In the genomic region with DNA sequence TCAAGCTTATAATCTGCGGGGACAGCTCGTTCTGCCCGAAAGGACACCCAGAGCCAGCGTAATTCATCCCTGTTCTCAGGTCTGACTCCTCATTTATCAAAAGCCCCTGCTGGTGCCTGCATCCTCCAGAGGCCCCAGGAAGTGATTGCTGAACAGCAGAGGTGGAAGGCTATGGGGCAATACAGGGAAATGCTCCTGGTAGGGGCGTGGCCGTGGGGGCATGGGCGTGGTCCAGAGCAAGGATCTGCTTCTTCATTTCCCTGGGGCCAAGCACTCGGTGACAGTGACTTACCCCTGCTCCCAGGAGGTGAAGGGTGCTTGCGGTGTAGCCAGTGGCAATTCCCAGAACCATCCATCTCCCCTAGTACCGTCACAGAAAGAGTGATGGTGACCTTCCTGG, we compare ENCODE assay signal across 14 mouse cellular contexts.
DNase-seq lines count a peak whose midpoint lies in the region; ATAC-seq and TF ChIP-seq lines count a peak whose summit lies in the region.
"Had no signal": no experiment of that assay in that cellular context is flagged by ENCODE, and none has a peak within 500 bp of the region (broad histone marks: within the 10 kb centered on the region; RNA-seq: fewer than 3 reads in every experiment).

No protein-coding gene starts in this region.

- TF ChIP-seq CTCF in intestine, postnatal 0 days (IDR thresholded peaks at IDR 0.05; ENCODE audit: low read depth), result no peak

- ATAC-seq in hindbrain, embryonic 14.5 days (ENCODE audit: low FRiP score), result no peak
- peak; percentile 50 for ATAC-seq in intestine, postnatal 0 days
- ATAC-seq in cerebellum, adult (ENCODE audit: insufficient number of reproducible peaks, low FRiP score, low TSS enrichment), result no peak
- ATAC-seq: Patski had no signal

- H3K27ac ChIP-seq in hindbrain, embryonic 10.5 days, result peak overlapping the region; percentile 69
- no peak overlapping the region for H3K27ac ChIP-seq in hindbrain, embryonic 14.5 days
- H3K27ac ChIP-seq in intestine, postnatal 0 days (ENCODE audit: low read depth, low read length), result no peak overlapping the region
- H3K27ac ChIP-seq: embryonic facial prominence, embryonic 13.5 days; heart, adult 2 months; layer of hippocampus, adult 2 months had no signal

- H3K9me3 ChIP-seq in hindbrain, embryonic 10.5 days, result no peaks in the 10 kb centered on the region
- H3K9me3 ChIP-seq in hindbrain, embryonic 14.5 days (ENCODE audit: control insufficient read depth, low read length), result no peaks in the 10 kb centered on the region
- H3K9me3 ChIP-seq in intestine, postnatal 0 days (ENCODE audit: control insufficient read depth), result no peaks in the 10 kb centered on the region
- H3K9me3 ChIP-seq: embryonic facial prominence, embryonic 13.5 days had no signal

- H3K36me3 ChIP-seq in hindbrain, embryonic 10.5 days, result no peaks in the 10 kb centered on the region
- H3K36me3 ChIP-seq in hindbrain, embryonic 14.5 days (replicated peaks; ENCODE audit: control insufficient read depth, insufficient read depth), result no peaks in the 10 kb centered on the region
- no peaks in the 10 kb centered on the region for H3K36me3 ChIP-seq in intestine, postnatal 0 days (ENCODE audit: control insufficient read depth, insufficient read depth)
- H3K36me3 ChIP-seq: embryonic facial prominence, embryonic 13.5 days had no signal

- no peak overlapping the region for H3K4me3 ChIP-seq in hindbrain, embryonic 10.5 days
- H3K4me3 ChIP-seq in hindbrain, embryonic 14.5 days (replicated peaks; ENCODE audit: low read length), result no peak overlapping the region
- no peak overlapping the region for H3K4me3 ChIP-seq in intestine, postnatal 0 days (ENCODE audit: low read depth, low read length)
- H3K4me3 ChIP-seq: embryonic facial prominence, embryonic 13.5 days; heart, adult 2 months; layer of hippocampus, adult 2 months had no signal

- H3K27me3 ChIP-seq in hindbrain, embryonic 10.5 days (ENCODE audit: insufficient read depth, poor library complexity, severe bottlenecking), result peaks cover 45% of the 10 kb centered on the region
- H3K27me3 ChIP-seq in hindbrain, embryonic 14.5 days (ENCODE audit: control insufficient read depth, insufficient read depth, low read length), result no peaks in the 10 kb centered on the region
- no peaks in the 10 kb centered on the region for H3K27me3 ChIP-seq in intestine, postnatal 0 days (replicated peaks; ENCODE audit: control insufficient read depth, insufficient read depth, low read length)
- H3K27me3 ChIP-seq: Patski had no signal

- H3K4me1 ChIP-seq in hindbrain, embryonic 10.5 days (replicated peaks), result peaks cover 78% of the 10 kb centered on the region
- peaks cover 46% of the 10 kb centered on the region for H3K4me1 ChIP-seq in hindbrain, embryonic 14.5 days (replicated peaks; ENCODE audit: control insufficient read depth, insufficient read depth, low read length)
- peaks cover 32% of the 10 kb centered on the region for H3K4me1 ChIP-seq in intestine, postnatal 0 days (replicated peaks; ENCODE audit: control insufficient read depth, insufficient read depth, low read length)

- DNase-seq in hindbrain, embryonic 10.5 days (ENCODE audit: low spot score), result no peak
- DNase-seq in hindbrain, embryonic 14.5 days (ENCODE audit: low spot score), result no peak
- peak; percentile 51 for DNase-seq in MN1 (ENCODE audit: low spot score)
- DNase-seq in lung, postnatal 36 days, result peak; percentile 70
- no peak for DNase-seq in layer of hippocampus, adult 9-11 months
- DNase-seq in left cerebral cortex, adult 9 months (ENCODE audit: low spot score in 2 of 2), result no peak
- DNase-seq: adrenal gland, postnatal 10 days; cerebellum, adult 8-10 months; heart, adult 2 months had no signal

- 64% methylated on average over 10 of the region's 10 CpGs for whole genome bisulfite sequencing in hindbrain, embryonic 10.5 days
- WGBS in hindbrain, embryonic 14.5 days, result 50% methylated on average over 10 of the region's 10 CpGs
- WGBS in intestine, postnatal 0 days, result 27% methylated on average over 10 of the region's 10 CpGs

- H3K9ac ChIP-seq in hindbrain, embryonic 14.5 days, result no peak overlapping the region
- H3K9ac ChIP-seq in intestine, postnatal 0 days (ENCODE audit: low read depth, low read length), result no peak overlapping the region
- H3K9ac ChIP-seq: embryonic facial prominence, embryonic 13.5 days had no signal

- H3K4me2 ChIP-seq in hindbrain, embryonic 14.5 days (replicated peaks), result no peak overlapping the region
- H3K4me2 ChIP-seq in intestine, postnatal 0 days (replicated peaks; ENCODE audit: low read depth), result no peak overlapping the region
- H3K4me2 ChIP-seq: embryonic facial prominence, embryonic 13.5 days had no signal

Comparison
In these comparisons a context has a peak if more than half of its experiments do, and no peak if none do; other contexts are left out.
1. DNase-seq: peak in MN1 (single experiment) and lung, postnatal 36 days (single experiment); none in hindbrain, embryonic 10.5 days (single experiment), hindbrain, embryonic 14.5 days (single experiment), layer of hippocampus, adult 9-11 months (single experiment) and left cerebral cortex, adult 9 months (0 of 2).